Mouse (Mus musculus): ENCODE measurements around the gene Ccm2. TPM values are rescaled to one million over a fixed set of nuclear protein-coding genes. Genes with fewer than 3 reads are reported as not detected.

The Ccm2 gene
- polyA plus RNA-seq, 1 experiment from 2014 or later: 94.3 TPM

- no peak overlapping the region for H3K27ac ChIP-seq (ENCODE audit: low read depth)
- H3K4me1 ChIP-seq (ENCODE audit: insufficient read depth): peaks cover 7% of the 10 kb centered on the region
- H3K36me3 ChIP-seq (ENCODE audit: insufficient read depth): no peaks in the 10 kb centered on the region
- no peaks in the 10 kb centered on the region for H3K9me3 ChIP-seq (ENCODE audit: low read depth, low read length)
- peaks cover 24% of the 10 kb centered on the region for H3K27me3 ChIP-seq (ENCODE audit: insufficient read depth, low read length)
- H3K9ac ChIP-seq: peak overlapping the region; percentile 6; the same call in 1 of the 2 replicates
- DNase-seq (peak; percentile 90), ATAC-seq (ENCODE audit: insufficient read depth) (peak; percentile 81)
- peak overlapping the region; percentile 60 for H3K4me2 ChIP-seq
- H3K4me3 ChIP-seq (ENCODE audit: low read depth, low read length): no peak overlapping the region; the same call in 1 of the 2 replicates
- no peak for TF ChIP-seq CTCF (IDR thresholded peaks at IDR 0.05; ENCODE audit: low read depth)
- 14% methylated on average over 12 of the region's 12 CpGs for WGBS
These were observed 57.4 kb downstream of the Ccm2 start for GRCm38 (mm10) chr11:6603887-6604603.

GRCm38 (mm10) chr11:6604604-6604936, 57.9 kb downstream of the Ccm2 start:
- no peak for TF ChIP-seq CTCF (IDR thresholded peaks at IDR 0.05; ENCODE audit: low read depth)

GRCm38 (mm10) chr11:6605021-6605481, 58.4 kb downstream of the Ccm2 start:
- peak; percentile 35 for DNase-seq
- H3K36me3 ChIP-seq (ENCODE audit: insufficient read depth): no peaks in the 10 kb centered on the region
- TF ChIP-seq CTCF (IDR thresholded peaks at IDR 0.05; ENCODE audit: low read depth): peak; percentile 41
- no peak overlapping the region for H3K27ac ChIP-seq (ENCODE audit: low read depth)
- ATAC-seq (ENCODE audit: insufficient read depth): no peak
- H3K27me3 ChIP-seq (ENCODE audit: insufficient read depth, low read length): peaks cover 24% of the 10 kb centered on the region
- H3K9me3 ChIP-seq (ENCODE audit: low read depth, low read length): no peaks in the 10 kb centered on the region
- peaks cover 7% of the 10 kb centered on the region for H3K4me1 ChIP-seq (ENCODE audit: insufficient read depth)
- H3K4me2 ChIP-seq: peak overlapping the region; percentile 60
- WGBS: 12% methylated on average over 13 of the region's 13 CpGs
- H3K4me3 ChIP-seq (ENCODE audit: low read depth, low read length): peak overlapping the region; percentile 29
- no peak overlapping the region; the same call in 1 of the 2 replicates for H3K9ac ChIP-seq

More at GRCm38 (mm10) chr11:6604604-6604936, 57.9 kb downstream of the Ccm2 start:
- Histone ChIP-seq H3K27me3 (ENCODE audit: insufficient read depth, low read length) (peaks cover 24% of the 10 kb centered on the region), H3K4me3 (ENCODE audit: low read depth, low read length) (peak overlapping the region; percentile 29; the same call in 1 of the 2 replicates), H3K9ac (peak overlapping the region; percentile 6; the same call in 1 of the 2 replicates), H3K36me3 (ENCODE audit: insufficient read depth) (no peaks in the 10 kb centered on the region), H3K4me1 (ENCODE audit: insufficient read depth) (peaks cover 7% of the 10 kb centered on the region), H3K9me3 (ENCODE audit: low read depth, low read length) (no peaks in the 10 kb centered on the region), H3K27ac (ENCODE audit: low read depth) (no peak overlapping the region), H3K4me2 (peak overlapping the region; percentile 60)
- ATAC-seq (ENCODE audit: insufficient read depth) (no peak), DNase-seq (no peak)

- Histone ChIP-seq H3K4me3 (ENCODE audit: low read depth, low read length) (peak within 1 kb of the TSS; percentile 29), H3K36me3 (ENCODE audit: insufficient read depth) (peaks cover 5% of the 10 kb centered on the region; the same call in 1 of the 2 replicates), H3K27ac (ENCODE audit: low read depth) (no peak within 1 kb of the TSS), H3K4me1 (ENCODE audit: insufficient read depth) (peaks cover 7% of the 10 kb centered on the region), H3K9me3 (ENCODE audit: low read depth, low read length) (no peaks in the 10 kb centered on the region), H3K4me2 (peak within 1 kb of the TSS; percentile 60), H3K9ac (peak within 1 kb of the TSS; percentile 31; the same call in 1 of the 2 replicates), H3K27me3 (ENCODE audit: insufficient read depth, low read length) (peaks cover 24% of the 10 kb centered on the region)
- ATAC-seq (ENCODE audit: insufficient read depth) (peak; percentile 42), DNase-seq (peak; percentile 60)
- WGBS: 6% methylated on average over 31 of the region's 41 CpGs
- no peak for TF ChIP-seq CTCF (IDR thresholded peaks at IDR 0.05; ENCODE audit: low read depth)
These were observed 59.1 kb downstream of the Ccm2 start, which contains the start of gene Nacad for GRCm38 (mm10) chr11:6605491-6606399. Gene Nacad (minus strand): TSS chr11:6606053.

- ATAC-seq (ENCODE audit: insufficient read depth) (no peak), DNase-seq (no peak)
- no peak for TF ChIP-seq CTCF (IDR thresholded peaks at IDR 0.05; ENCODE audit: low read depth)
- H3K9me3 ChIP-seq (ENCODE audit: low read depth, low read length): no peaks in the 10 kb centered on the region
- no peaks in the 10 kb centered on the region for H3K27me3 ChIP-seq (ENCODE audit: insufficient read depth, low read length)
- no peak overlapping the region for H3K4me3 ChIP-seq (ENCODE audit: low read depth, low read length)
- no peak overlapping the region for H3K27ac ChIP-seq (ENCODE audit: low read depth)
- H3K4me2 ChIP-seq: no peak overlapping the region
- no peak overlapping the region for H3K9ac ChIP-seq
- peaks cover 88% of the 10 kb centered on the region for H3K36me3 ChIP-seq (ENCODE audit: insufficient read depth)
- 88% methylated on average over 12 of the region's 12 CpGs for WGBS
- no peaks in the 10 kb centered on the region for H3K4me1 ChIP-seq (ENCODE audit: insufficient read depth)
These were observed 68.8 kb downstream of the Ccm2 start for GRCm38 (mm10) chr11:6615250-6616205.

- Histone ChIP-seq H3K27ac (ENCODE audit: low read depth) (no peak overlapping the region), H3K27me3 (ENCODE audit: insufficient read depth, low read length) (no peaks in the 10 kb centered on the region), H3K4me2 (peak overlapping the region; percentile 79), H3K36me3 (ENCODE audit: insufficient read depth) (peaks cover 58% of the 10 kb centered on the region), H3K4me3 (ENCODE audit: low read depth, low read length) (no peak overlapping the region), H3K4me1 (ENCODE audit: insufficient read depth) (peaks cover 12% of the 10 kb centered on the region; the same call in 1 of the 2 replicates), H3K9me3 (ENCODE audit: low read depth, low read length) (no peaks in the 10 kb centered on the region), H3K9ac (no peak overlapping the region)
- 86% methylated on average over 10 of the region's 10 CpGs for WGBS
- ATAC-seq (ENCODE audit: insufficient read depth) (no peak), DNase-seq (no peak)
- TF ChIP-seq CTCF (IDR thresholded peaks at IDR 0.05; ENCODE audit: low read depth): no peak
These were observed 77.0 kb downstream of the Ccm2 start for GRCm38 (mm10) chr11:6623704-6624103.

All from lung, embryonic 14.5 days (tissue).